Mouse (Mus musculus) testis, adult 2 months (tissue): ENCODE data around the gene Atp5j. TPM values are rescaled to one million over a fixed set of nuclear protein-coding genes. Genes with fewer than 3 reads are reported as not detected.

Source experiments
- H3K27ac ChIP-seq: fragments of 200-500 bp; 2 replicates; pipeline ENCODE4 v1.5.1; 2012; ENCODE audit warnings: low read depth, low read length; ENCODE audit not compliant: control insufficient read depth, insufficient read depth
- H3K27me3 ChIP-seq: fragments of 200-500 bp; 2 replicates; pipeline ENCODE4 v1.6.1; 2012; ENCODE audit warnings: mild to moderate bottlenecking, low read length, moderate library complexity; ENCODE audit not compliant: control insufficient read depth, insufficient read depth
- H3K36me3 ChIP-seq: fragments of 200-500 bp; 2 replicates; pipeline ENCODE4 v1.6.1; 2012; ENCODE audit warnings: mild to moderate bottlenecking, low read length; ENCODE audit not compliant: control insufficient read depth, insufficient read depth
- H3K4me1 ChIP-seq: fragments of 200-500 bp; 2 replicates; pipeline ENCODE4 v1.6.1; 2012; ENCODE audit warnings: low read length; ENCODE audit not compliant: control insufficient read depth, insufficient read depth
- H3K4me3 ChIP-seq: fragments of 200-500 bp; 2 replicates; pipeline ENCODE4 v1.5.1; 2012; ENCODE audit warnings: low read depth, mild to moderate bottlenecking, low read length, moderate library complexity, mixed read lengths; ENCODE audit not compliant: control insufficient read depth
- CTCF ChIP-seq: fragments of 200-500 bp; IDR thresholded peaks from 2 replicates; pipeline ENCODE4 v1.5.1; 2012; ENCODE audit warnings: low read depth, mild to moderate bottlenecking, inconsistent platforms, low read length, moderate library complexity; ENCODE audit not compliant: control insufficient read depth, insufficient read depth, insufficient replicate concordance
- POLR2A ChIP-seq: fragments of 200-500 bp; IDR thresholded peaks from 2 replicates; pipeline ENCODE4 v1.6.1; 2012; ENCODE audit warnings: low read depth, mild to moderate bottlenecking, inconsistent platforms, low read length, moderate library complexity; ENCODE audit not compliant: control insufficient read depth
- polyA plus RNA-seq: library from polyadenylated mRNA; depleted of rRNA; stranded (reverse); fragments of >200 nt; gene quantifications from 2 replicates; pipeline ENCODE4 v1.2.3, GENCODE M21; 2012

The Atp5j gene
- polyA plus RNA-seq, 1 experiment: 217 TPM

DNA sequence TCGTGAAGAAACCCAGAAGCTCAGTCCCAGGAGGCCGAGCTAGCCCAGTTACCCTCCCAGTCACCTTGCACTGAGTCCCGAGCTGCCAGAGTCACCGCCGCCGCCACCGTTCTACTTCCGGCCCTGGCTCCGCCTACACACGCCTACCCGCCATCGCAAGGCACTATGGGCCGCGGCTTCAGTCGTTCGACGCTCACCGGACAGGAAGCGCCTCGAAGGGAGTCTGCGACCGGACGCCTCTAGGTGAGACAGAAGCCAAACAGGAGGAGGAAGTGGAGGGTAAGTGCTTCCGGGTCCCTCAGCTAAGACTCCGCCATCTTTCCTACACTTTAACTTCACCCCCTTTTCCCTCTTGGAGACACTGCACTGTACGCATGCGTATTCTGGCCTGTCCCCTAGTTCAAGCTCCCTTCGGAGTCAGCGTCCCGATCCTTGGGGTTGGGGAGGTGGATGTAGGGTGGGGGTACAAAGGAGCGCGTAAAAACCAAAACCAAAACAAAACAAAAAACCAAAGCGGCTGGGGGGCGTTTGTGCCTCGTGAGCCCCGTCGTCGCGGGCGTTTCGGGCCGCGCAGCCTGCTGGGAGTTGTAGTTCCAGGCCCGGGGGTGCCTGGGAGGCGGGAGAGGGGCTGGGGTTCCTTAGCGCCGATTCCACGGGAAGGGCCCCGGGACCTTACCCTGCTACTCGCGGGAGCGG lies 532 bp downstream of the Atp5j start, which contains the start of gene Gabpa:
Gabpa (plus strand) TSS at position 181 of the 696 bp plus-strand sequence.
- H3K4me3 ChIP-seq: peak within 1 kb of the TSS; percentile 96
- H3K4me1 ChIP-seq: peaks cover 11% of the 10 kb centered on the region
- TF ChIP-seq POLR2A (peak; percentile 85), CTCF (no peak)
- H3K27me3 ChIP-seq: no peaks in the 10 kb centered on the region
- no peaks in the 10 kb centered on the region; the same call in 1 of the 2 replicates for H3K36me3 ChIP-seq
- H3K27ac ChIP-seq: peak within 1 kb of the TSS; percentile 93

- H3K36me3 ChIP-seq: no peaks in the 10 kb centered on the region; the same call in 1 of the 2 replicates
- H3K4me3 ChIP-seq: peak overlapping the region; percentile 96
- H3K4me1 ChIP-seq: peaks cover 11% of the 10 kb centered on the region
- 0 out of 2 replicates have a peak, but pooled peaks have one; percentile 4 for TF ChIP-seq CTCF
- no peak for TF ChIP-seq POLR2A
- H3K27ac ChIP-seq: peak overlapping the region; percentile 93
- no peaks in the 10 kb centered on the region for H3K27me3 ChIP-seq
Observed at GRCm38 (mm10) chr16:84834344-84834743, 1.1 kb downstream of the Atp5j start.

DNA sequence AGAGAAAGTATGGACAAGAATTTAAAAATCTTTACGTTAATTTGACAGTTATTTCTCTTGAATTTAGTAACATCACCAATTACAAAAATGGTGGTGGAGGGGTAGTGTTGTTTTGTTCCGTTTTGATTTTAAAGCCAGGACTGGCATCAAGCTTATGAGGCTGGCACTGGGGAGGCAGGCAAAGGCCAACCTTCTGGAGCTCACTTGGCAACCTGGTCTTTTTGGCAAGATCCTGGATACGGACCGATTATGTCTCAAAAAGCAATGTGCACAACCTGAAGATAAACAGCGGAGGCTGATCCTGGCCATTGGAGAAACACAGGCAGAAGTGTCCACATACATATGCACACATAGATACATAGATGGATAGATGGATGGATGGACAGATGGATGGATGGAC lies 2.7 kb downstream of the Atp5j start:
- Histone ChIP-seq H3K36me3 (peaks cover 1% of the 10 kb centered on the region; the same call in 1 of the 2 replicates), H3K27me3 (no peaks in the 10 kb centered on the region)

DNA sequence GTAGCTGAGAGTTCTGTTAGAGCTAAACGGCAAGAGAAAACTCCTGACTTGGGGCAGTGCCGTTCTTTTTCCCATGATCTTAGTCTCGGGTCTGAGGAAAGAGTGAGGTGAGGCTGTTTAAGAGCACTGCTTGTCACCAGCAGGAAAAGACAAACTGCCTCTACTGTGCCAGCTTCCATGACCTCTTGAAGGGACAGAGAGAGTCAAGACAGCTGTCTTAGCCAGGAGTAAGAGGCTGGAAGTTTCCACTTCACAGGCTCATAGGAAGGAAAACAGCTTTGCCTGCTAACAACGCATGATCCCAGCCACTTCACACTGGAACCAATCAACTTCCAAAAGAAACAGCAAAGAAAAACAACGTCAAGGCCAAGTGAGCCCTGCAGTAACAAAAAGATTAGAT lies 3.7 kb downstream of the Atp5j start:
- no peak for TF ChIP-seq CTCF
- no peak for TF ChIP-seq POLR2A
- H3K4me3 ChIP-seq: no peak overlapping the region
- no peaks in the 10 kb centered on the region for H3K27me3 ChIP-seq
- peak overlapping the region; percentile 22; the same call in 1 of the 2 replicates for H3K27ac ChIP-seq
- peaks cover 4% of the 10 kb centered on the region for H3K4me1 ChIP-seq
- peaks cover 1% of the 10 kb centered on the region; the same call in 1 of the 2 replicates for H3K36me3 ChIP-seq

More for the DNA sequence above, 2.7 kb downstream of the Atp5j start:
- Histone ChIP-seq H3K4me3 (no peak overlapping the region), H3K27ac (no peak overlapping the region), H3K4me1 (peaks cover 11% of the 10 kb centered on the region)
- TF ChIP-seq CTCF (no peak), POLR2A (no peak)

DNA sequence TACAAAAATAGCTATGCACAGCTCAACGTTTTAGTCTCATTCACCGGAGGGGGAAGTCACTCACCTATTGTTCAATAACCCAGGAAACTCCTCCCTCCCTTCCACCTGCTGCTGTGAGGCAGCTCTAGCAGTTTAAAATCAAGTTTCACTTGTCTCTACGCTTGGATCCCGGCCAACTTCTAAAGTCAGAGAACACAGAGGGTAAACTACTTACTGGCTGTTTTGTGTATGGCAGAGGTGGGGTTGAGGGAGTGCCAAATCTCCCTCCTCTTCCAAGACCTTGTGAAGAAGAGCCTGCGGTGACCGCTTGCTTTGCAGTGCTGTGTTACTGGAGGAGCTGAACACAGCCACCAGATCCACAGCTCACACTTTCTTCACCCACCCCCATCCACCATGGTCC lies 10.4 kb downstream of the Atp5j start:
- Histone ChIP-seq H3K27ac (no peak overlapping the region), H3K36me3 (peaks cover 1% of the 10 kb centered on the region; the same call in 1 of the 2 replicates), H3K27me3 (no peaks in the 10 kb centered on the region), H3K4me1 (no peaks in the 10 kb centered on the region), H3K4me3 (no peak overlapping the region)
- TF ChIP-seq POLR2A: no peak
- TF ChIP-seq CTCF: no peak

DNA sequence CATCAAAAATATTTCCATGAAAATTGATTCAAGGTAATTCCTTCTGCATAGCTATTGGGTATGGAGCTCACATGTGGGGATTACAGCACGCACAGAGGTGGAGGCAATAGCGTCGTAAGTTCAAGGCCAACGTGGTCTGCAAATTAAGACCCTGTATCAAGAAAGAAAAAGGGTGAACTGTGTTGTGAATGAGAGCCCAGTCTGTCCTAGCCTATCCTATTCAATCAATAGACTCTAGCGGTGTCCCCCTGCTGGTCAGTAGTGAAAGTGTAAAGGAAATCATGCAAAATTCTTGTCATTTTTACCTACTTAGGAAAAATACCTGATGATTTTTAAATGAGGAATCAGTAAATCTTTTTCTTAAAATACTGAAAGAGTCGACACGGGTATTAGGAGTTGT lies 18.0 kb downstream of the Atp5j start:
- no peaks in the 10 kb centered on the region for H3K36me3 ChIP-seq
- TF ChIP-seq POLR2A (no peak), CTCF (no peak)
- H3K27ac ChIP-seq: no peak overlapping the region
- H3K4me3 ChIP-seq: no peak overlapping the region
- no peaks in the 10 kb centered on the region for H3K27me3 ChIP-seq
- no peaks in the 10 kb centered on the region for H3K4me1 ChIP-seq

DNA sequence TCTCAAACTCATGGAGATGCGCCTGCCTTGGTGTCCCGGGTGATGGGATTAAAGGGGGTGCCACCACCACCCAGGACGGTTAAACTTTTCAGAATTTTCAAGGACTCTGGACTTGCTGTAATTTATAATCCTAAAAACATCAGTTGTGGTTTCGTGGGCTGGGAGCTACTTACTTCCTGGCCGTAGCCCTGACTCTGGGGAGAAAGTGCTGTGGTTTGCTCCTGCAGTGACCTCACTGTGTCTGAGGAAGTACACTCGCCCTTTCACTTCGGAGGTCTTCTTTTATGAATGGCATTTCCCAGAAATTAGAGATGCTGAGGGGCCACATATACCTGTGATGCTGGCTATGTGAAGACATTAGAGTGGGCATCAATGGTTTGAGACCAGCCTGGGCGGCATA lies 20.9 kb downstream of the Atp5j start:
- Histone ChIP-seq H3K27ac (no peak overlapping the region), H3K4me3 (no peak overlapping the region), H3K4me1 (no peaks in the 10 kb centered on the region), H3K36me3 (no peaks in the 10 kb centered on the region), H3K27me3 (no peaks in the 10 kb centered on the region)
- TF ChIP-seq POLR2A (no peak), CTCF (no peak)
